Mouse (Mus musculus): ENCODE data around the gene Cdc42ep2. TPM values are rescaled to one million over a fixed set of nuclear protein-coding genes. Genes with fewer than 3 reads are reported as not detected.

The Cdc42ep2 gene
- polyA plus RNA-seq, 1 experiment from 2014 or later: 17.4 TPM

DNA sequence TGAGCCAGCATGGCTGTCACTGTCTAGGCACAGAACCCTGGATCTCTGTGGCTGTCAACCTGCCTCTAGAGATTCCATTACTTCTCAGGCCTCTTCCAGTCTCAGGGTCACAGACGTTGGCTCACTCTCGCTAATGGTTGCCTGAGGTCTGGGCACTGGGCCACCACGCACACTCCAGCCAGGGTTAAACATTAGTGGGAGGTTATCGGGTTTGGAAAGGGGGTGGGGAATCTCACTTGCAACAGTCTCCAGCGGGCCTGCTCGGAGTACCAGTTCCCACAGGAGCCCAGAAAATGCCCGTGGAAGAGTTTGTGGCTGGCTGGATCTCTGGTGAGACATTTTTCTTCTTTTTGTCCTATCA is 46.3 kb downstream of the Cdc42ep2 start:
- no peak for ATAC-seq (ENCODE audit: low read depth)
- H3K27me3 ChIP-seq (ENCODE audit: control insufficient read depth, insufficient read depth, low read length): no peaks in the 10 kb centered on the region
- H3K4me2 ChIP-seq (ENCODE audit: low read depth, low read length): no peak overlapping the region
- H3K36me3 ChIP-seq (ENCODE audit: control insufficient read depth, insufficient read depth, low read length): no peaks in the 10 kb centered on the region
- H3K4me1 ChIP-seq (ENCODE audit: control insufficient read depth, insufficient read depth, low read length): peaks cover 12% of the 10 kb centered on the region
- H3K9me3 ChIP-seq (ENCODE audit: control insufficient read depth, low read length): no peaks in the 10 kb centered on the region
- no peak overlapping the region for H3K4me3 ChIP-seq (ENCODE audit: low read depth, low read length)
- H3K9ac ChIP-seq (replicated peaks; ENCODE audit: low read depth, low read length): no peak overlapping the region
- 75% methylated on average over 7 of the region's 7 CpGs for WGBS
- H3K27ac ChIP-seq (ENCODE audit: low read depth, low read length): no peak overlapping the region

DNA sequence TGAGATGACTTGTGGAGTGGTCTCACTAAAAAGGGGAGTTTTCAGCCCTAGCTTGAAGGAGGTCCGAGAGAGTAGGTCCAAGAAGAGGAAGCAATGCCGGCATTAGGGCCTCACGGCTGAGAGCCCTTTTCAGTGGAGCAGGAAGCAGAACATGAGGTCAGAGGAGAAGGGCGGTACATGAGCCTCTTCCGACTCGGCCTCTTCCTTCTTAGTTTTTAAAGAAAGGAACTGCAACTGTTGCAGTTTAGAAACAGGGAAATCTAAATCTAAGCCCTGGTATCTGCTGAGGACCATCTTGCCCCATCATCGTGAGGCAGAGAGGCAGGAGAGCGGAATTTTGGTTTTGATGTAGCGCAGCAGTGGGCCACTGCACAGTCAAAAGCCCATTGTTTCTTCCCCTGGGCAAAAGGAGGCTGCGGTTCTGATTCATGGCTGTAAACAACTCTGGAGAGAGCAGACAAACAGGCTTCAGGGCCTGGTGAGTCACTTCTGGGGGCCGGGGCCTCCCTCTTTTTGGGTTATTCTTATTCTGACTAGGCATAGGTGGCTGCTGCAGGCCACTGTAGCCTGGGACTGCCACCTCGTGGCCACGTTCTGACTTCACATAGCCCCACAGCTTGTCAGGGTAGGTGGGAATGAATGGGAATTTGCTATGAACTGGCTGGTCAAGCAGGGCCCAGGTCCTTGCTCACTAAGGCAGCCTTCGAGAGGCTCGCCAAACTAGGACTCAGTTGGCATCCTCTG is 46.8 kb downstream of the Cdc42ep2 start, which contains the start of gene Slc25a45:
Gene Slc25a45 (plus strand): TSS at position 191 of the 744 bp plus-strand sequence.
- Histone ChIP-seq H3K27me3 (ENCODE audit: control insufficient read depth, insufficient read depth, low read length) (no peaks in the 10 kb centered on the region), H3K4me2 (ENCODE audit: low read depth, low read length) (peak within 1 kb of the TSS; percentile 3; the same call in 1 of the 2 replicates), H3K9me3 (ENCODE audit: control insufficient read depth, low read length) (no peaks in the 10 kb centered on the region), H3K27ac (ENCODE audit: low read depth, low read length) (no peak within 1 kb of the TSS), H3K9ac (replicated peaks; ENCODE audit: low read depth, low read length) (no peak within 1 kb of the TSS; the same call in 1 of the 2 replicates), H3K36me3 (ENCODE audit: control insufficient read depth, insufficient read depth, low read length) (no peaks in the 10 kb centered on the region), H3K4me3 (ENCODE audit: low read depth, low read length) (no peak within 1 kb of the TSS), H3K4me1 (ENCODE audit: control insufficient read depth, insufficient read depth, low read length) (peaks cover 12% of the 10 kb centered on the region)
- 45% methylated on average over 15 of the region's 15 CpGs for WGBS
- ATAC-seq (ENCODE audit: low read depth): peak; percentile 58; the same call in 1 of the 2 replicates

DNA sequence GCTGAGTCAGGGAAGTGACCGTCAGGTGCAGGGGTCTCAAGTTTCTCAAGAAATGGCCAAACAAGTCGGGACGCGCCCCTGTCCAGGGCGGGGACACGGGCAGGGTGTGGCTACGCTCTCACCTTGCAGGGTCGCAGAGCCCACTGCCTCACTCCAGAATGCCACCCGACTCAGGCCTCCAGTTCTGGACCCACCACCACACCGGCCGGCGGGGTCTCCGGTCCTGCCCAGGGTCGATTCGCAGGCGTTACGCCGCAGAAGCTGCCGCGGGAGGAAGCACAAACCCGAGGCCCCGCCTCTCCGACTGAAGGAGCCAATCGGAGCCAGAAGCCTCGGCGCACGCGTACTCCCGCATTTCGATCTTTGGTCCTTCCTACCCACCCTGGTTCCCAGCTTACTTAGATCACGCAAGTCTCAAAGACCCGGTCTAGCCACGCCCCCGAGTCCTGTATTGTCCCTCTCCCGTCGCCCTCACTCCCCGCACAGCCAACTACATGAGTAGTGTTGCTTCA is 49.6 kb downstream of the Cdc42ep2 start, which contains the start of gene Frmd8:
Gene Frmd8 (minus strand): TSS at position 306 of the 512 bp plus-strand sequence.
- no peaks in the 10 kb centered on the region for H3K9me3 ChIP-seq (ENCODE audit: control insufficient read depth, low read length)
- ATAC-seq (ENCODE audit: low read depth): peak; percentile 90

DNA sequence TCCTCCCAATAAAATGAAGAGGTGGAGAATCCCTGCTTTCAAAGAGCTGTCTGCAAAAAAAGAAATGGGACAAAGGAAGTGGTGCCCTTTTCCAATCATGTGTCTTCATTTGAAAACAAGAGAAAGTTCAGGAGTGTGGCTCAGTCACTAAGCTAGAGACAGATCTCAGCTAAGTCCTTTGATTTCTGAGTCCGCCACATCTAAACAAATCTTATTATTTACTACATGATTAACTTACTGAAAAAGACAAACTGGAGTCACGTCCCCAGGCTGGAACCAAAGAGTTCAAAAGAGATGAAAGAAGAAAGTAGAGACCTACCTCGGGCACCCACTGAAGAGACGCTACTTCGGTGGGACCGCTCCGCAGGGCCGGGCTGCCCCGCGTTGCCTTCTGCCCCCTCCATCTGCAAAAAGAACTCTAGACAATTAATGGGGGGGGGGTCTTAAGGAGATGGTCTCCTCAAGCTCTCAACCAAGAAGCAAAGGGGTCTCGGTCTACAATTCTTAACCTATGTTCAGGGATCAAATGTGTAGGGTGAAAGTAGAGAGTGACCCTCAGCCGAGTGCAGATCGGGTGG is 50.1 kb downstream of the Cdc42ep2 start:
- WGBS: 9% methylated on average over 13 of the region's 13 CpGs
- peak overlapping the region; percentile 68; the same call in 1 of the 2 replicates for H3K9ac ChIP-seq (replicated peaks; ENCODE audit: low read depth, low read length)
- H3K27me3 ChIP-seq (ENCODE audit: control insufficient read depth, insufficient read depth, low read length): no peaks in the 10 kb centered on the region
- H3K4me2 ChIP-seq (ENCODE audit: low read depth, low read length): peak overlapping the region; percentile 95
- ATAC-seq (ENCODE audit: low read depth): no peak
- H3K27ac ChIP-seq (ENCODE audit: low read depth, low read length): no peak overlapping the region
- H3K4me1 ChIP-seq (ENCODE audit: control insufficient read depth, insufficient read depth, low read length): peaks cover 14% of the 10 kb centered on the region
- no peaks in the 10 kb centered on the region for H3K9me3 ChIP-seq (ENCODE audit: control insufficient read depth, low read length)
- peak overlapping the region; percentile 69 for H3K4me3 ChIP-seq (ENCODE audit: low read depth, low read length)
- H3K36me3 ChIP-seq (ENCODE audit: control insufficient read depth, insufficient read depth, low read length): peaks cover 3% of the 10 kb centered on the region; the same call in 1 of the 2 replicates

More for the DNA sequence above, 49.6 kb downstream of the Cdc42ep2 start, which contains the start of gene Frmd8:
- peak within 1 kb of the TSS; percentile 68 for H3K9ac ChIP-seq (replicated peaks; ENCODE audit: low read depth, low read length)
- peak within 1 kb of the TSS; percentile 95 for H3K4me2 ChIP-seq (ENCODE audit: low read depth, low read length)
- H3K36me3 ChIP-seq (ENCODE audit: control insufficient read depth, insufficient read depth, low read length): no peaks in the 10 kb centered on the region
- H3K27me3 ChIP-seq (ENCODE audit: control insufficient read depth, insufficient read depth, low read length): no peaks in the 10 kb centered on the region
- peak within 1 kb of the TSS; percentile 52 for H3K27ac ChIP-seq (ENCODE audit: low read depth, low read length)
- WGBS: 0% methylated on average over 37 of the region's 37 CpGs
- H3K4me1 ChIP-seq (ENCODE audit: control insufficient read depth, insufficient read depth, low read length): peaks cover 14% of the 10 kb centered on the region
- H3K4me3 ChIP-seq (ENCODE audit: low read depth, low read length): peak within 1 kb of the TSS; percentile 69

DNA sequence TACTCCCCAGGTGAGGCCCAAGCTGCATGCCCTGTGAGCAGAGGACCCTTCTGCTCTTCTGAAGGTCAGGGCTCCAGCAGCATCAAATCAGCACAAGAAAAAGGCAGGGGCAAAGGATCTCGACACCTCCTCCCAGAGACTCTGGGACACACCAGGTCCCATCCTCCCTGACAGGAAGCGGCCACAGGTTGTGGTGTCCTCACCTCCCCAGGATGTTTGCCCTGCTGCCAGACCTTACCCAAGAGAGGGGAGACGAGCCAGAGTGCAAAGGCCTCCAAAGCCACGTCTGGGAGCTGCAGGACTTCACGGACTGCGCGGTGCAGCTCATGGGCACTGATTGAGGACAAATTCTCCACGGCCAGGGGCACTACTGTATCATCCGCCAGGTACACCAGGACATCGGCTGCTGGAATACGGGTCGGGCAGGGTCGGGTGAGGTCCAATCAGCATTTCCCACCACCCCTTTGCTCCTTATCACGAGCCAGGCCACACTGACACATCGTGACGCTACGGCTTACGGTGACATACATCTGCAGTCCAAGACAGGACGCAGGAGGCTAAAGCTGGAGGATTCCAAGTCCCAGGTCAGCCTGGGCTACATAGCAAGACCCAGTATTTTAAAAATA is 51.6 kb downstream of the Cdc42ep2 start:
- H3K27ac ChIP-seq (ENCODE audit: low read depth, low read length): no peak overlapping the region
- H3K27me3 ChIP-seq (ENCODE audit: control insufficient read depth, insufficient read depth, low read length): no peaks in the 10 kb centered on the region
- no peak overlapping the region for H3K4me2 ChIP-seq (ENCODE audit: low read depth, low read length)
- ATAC-seq (ENCODE audit: low read depth): no peak
- H3K36me3 ChIP-seq (ENCODE audit: control insufficient read depth, insufficient read depth, low read length): peaks cover 10% of the 10 kb centered on the region
- 91% methylated on average over 19 of the region's 19 CpGs for WGBS
- H3K9me3 ChIP-seq (ENCODE audit: control insufficient read depth, low read length): no peaks in the 10 kb centered on the region
- H3K9ac ChIP-seq (replicated peaks; ENCODE audit: low read depth, low read length): 0 out of 2 replicates have a peak overlapping the region, but pooled peaks have one; percentile 8
- H3K4me1 ChIP-seq (ENCODE audit: control insufficient read depth, insufficient read depth, low read length): peaks cover 14% of the 10 kb centered on the region
- no peak overlapping the region for H3K4me3 ChIP-seq (ENCODE audit: low read depth, low read length)

DNA sequence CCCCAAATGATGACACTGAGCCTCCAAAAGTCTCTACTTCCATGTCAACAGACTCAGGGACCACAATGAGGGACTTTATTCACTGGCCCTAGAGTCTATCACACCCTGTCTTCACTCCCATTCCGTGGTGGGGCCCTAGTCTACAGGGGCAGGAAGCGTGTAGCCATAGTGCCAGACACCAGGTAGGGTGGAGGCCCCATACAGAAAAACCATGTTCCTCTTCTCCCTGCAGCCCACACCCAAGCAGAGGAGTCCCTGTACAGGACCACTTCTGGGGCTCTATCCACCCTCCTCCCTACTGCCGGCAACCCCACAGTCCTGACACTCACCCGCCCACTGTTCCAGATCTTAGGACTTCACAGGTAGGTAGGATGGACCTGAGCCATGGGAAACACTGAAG is 52.1 kb downstream of the Cdc42ep2 start:
- H3K9ac ChIP-seq (replicated peaks; ENCODE audit: low read depth, low read length): no peak overlapping the region
- H3K27ac ChIP-seq (ENCODE audit: low read depth, low read length): no peak overlapping the region
- H3K27me3 ChIP-seq (ENCODE audit: control insufficient read depth, insufficient read depth, low read length): no peaks in the 10 kb centered on the region
- ATAC-seq (ENCODE audit: low read depth): no peak
- WGBS: 92% methylated on average over 4 of the region's 4 CpGs
- H3K4me3 ChIP-seq (ENCODE audit: low read depth, low read length): no peak overlapping the region
- no peaks in the 10 kb centered on the region for H3K9me3 ChIP-seq (ENCODE audit: control insufficient read depth, low read length)
- no peak overlapping the region for H3K4me2 ChIP-seq (ENCODE audit: low read depth, low read length)
- H3K4me1 ChIP-seq (ENCODE audit: control insufficient read depth, insufficient read depth, low read length): peaks cover 14% of the 10 kb centered on the region
- peaks cover 13% of the 10 kb centered on the region for H3K36me3 ChIP-seq (ENCODE audit: control insufficient read depth, insufficient read depth, low read length)

DNA sequence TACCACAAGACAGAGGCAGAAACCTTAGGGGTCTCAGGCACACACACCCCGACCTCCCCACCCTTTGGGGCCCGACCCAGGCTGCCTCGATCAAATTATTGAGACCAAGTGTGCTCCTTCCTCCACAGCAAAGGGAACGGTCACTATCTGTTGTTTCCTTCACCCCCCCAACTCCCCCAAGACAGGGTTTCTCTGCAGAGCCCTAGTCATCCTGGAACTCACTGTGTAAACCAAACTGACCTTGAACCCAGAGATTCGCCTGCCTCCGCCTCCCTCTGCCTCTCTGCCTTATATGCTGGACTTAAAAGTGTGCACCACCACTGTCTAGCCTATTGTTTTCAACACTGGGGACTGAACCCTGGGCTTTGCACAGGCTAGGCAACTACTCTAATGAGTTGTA is 52.9 kb downstream of the Cdc42ep2 start:
- Histone ChIP-seq H3K4me2 (ENCODE audit: low read depth, low read length) (no peak overlapping the region), H3K36me3 (ENCODE audit: control insufficient read depth, insufficient read depth, low read length) (peaks cover 13% of the 10 kb centered on the region), H3K27ac (ENCODE audit: low read depth, low read length) (peak overlapping the region; percentile 57; the same call in 1 of the 2 replicates), H3K4me1 (ENCODE audit: control insufficient read depth, insufficient read depth, low read length) (peaks cover 14% of the 10 kb centered on the region), H3K9me3 (ENCODE audit: control insufficient read depth, low read length) (no peaks in the 10 kb centered on the region), H3K4me3 (ENCODE audit: low read depth, low read length) (no peak overlapping the region), H3K9ac (replicated peaks; ENCODE audit: low read depth, low read length) (peak overlapping the region; percentile 28; the same call in 1 of the 2 replicates), H3K27me3 (ENCODE audit: control insufficient read depth, insufficient read depth, low read length) (no peaks in the 10 kb centered on the region)
- ATAC-seq (ENCODE audit: low read depth): no peak
- WGBS: 58% methylated on average over 6 of the region's 6 CpGs

DNA sequence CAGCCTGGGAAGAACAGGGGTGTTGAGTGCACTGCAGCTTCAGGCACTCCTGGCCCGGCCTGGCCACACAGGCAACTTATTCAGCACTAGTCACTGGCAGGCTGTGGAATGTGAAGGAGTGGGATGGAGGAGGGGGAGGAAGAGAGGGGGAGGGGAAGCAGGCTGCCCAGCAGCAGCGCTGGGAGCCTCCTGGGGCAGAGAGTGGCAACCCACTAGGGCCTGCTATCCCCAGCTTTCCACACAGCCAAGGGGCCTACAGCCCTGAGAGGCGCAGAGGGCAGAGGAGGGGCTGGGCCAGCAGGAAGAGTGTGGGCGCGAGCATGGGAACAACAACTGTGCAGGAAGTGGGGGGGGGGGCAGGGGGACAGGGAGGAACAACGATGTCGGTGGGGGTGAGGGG is 53.3 kb downstream of the Cdc42ep2 start:
- H3K4me2 ChIP-seq (ENCODE audit: low read depth, low read length): peak overlapping the region; percentile 14; the same call in 1 of the 2 replicates
- WGBS: 3% methylated on average over 7 of the region's 7 CpGs
- peaks cover 13% of the 10 kb centered on the region for H3K36me3 ChIP-seq (ENCODE audit: control insufficient read depth, insufficient read depth, low read length)
- no peaks in the 10 kb centered on the region for H3K9me3 ChIP-seq (ENCODE audit: control insufficient read depth, low read length)
- peak; percentile 38; the same call in 1 of the 2 replicates for ATAC-seq (ENCODE audit: low read depth)
- H3K4me3 ChIP-seq (ENCODE audit: low read depth, low read length): no peak overlapping the region
- H3K27me3 ChIP-seq (ENCODE audit: control insufficient read depth, insufficient read depth, low read length): no peaks in the 10 kb centered on the region
- H3K27ac ChIP-seq (ENCODE audit: low read depth, low read length): peak overlapping the region; percentile 57
- 0 out of 2 replicates have a peak overlapping the region, but pooled peaks have one; percentile 28 for H3K9ac ChIP-seq (replicated peaks; ENCODE audit: low read depth, low read length)
- peaks cover 14% of the 10 kb centered on the region for H3K4me1 ChIP-seq (ENCODE audit: control insufficient read depth, insufficient read depth, low read length)
